Mouse (Mus musculus) adrenal gland, adult 18-20 months (tissue): ENCODE measurements around the gene Numbl. TPM values are rescaled to one million over a fixed set of nuclear protein-coding genes. Genes with fewer than 3 reads are reported as not detected.
"Not testable (repeated sequence)": the region's sequence is repeated elsewhere in the genome, so short reads cannot be mapped to it uniquely, and the experiment has no call there.

Source experiments
- DNase-seq, 2 experiments: peaks; one replicate each; pipeline ENCODE4 v3.0.0; 2021 to 2022; ENCODE audit warnings: low spot score in 2 of 2
- long read RNA-seq, 2 experiments: library from polyadenylated mRNA; stranded (forward); transcript quantifications; one replicate each; pipeline ENCODE4 v2.0.0; 2021
- total RNA-seq, 2 experiments: library from RNA; stranded (reverse); gene quantifications; 1 replicate in 1 of 2; 2 replicates in 1 of 2; pipeline ENCODE4 v1.2.3; 2021

Gene Numbl
- 1 to 10 TPM; 6.8 to 7.7 TPM for total RNA-seq
- long read RNA-seq, experiment 1, partial matches to known transcripts = 0 of 3 reads
- long read RNA-seq, experiment 1, other reads (novel, unspliced or antisense) = 0 of 3 reads
- long read RNA-seq, experiment 2, partial matches to known transcripts = 1 of 2 reads
- long read RNA-seq, experiment 2, other reads (novel, unspliced or antisense) = 0 of 2 reads

- DNase-seq = peak; percentile 88 to 91
These were observed at the start of gene Numbl for GRCm38 (mm10) chr7:27258205-27258899. Numbl (plus strand) TSS chr7:27258433.

- DNase-seq = no peak
These were observed 45.6 kb upstream of the Numbl start for GRCm38 (mm10) chr7:27212626-27213025.

DNA sequence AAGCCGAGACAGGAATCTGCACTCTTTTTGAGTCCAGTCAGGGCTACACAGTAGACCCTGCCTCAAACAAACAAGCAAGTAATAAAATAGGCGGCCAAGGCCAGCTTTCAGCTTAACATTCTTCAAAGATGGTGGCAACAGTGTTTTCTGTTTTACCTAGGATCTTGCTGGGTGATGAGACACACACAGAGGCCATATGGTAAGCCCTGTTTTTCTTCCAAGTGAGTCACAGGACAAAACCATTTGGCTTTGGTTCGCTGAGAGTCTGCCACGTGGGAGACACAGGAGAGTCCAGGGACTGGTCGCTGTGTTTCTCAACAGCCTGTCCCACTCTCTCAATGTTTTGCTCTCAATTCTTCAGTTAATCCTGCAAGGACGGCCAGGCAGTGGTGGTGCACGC is 39.6 kb upstream of the Numbl start:
- no peak for DNase-seq

DNA sequence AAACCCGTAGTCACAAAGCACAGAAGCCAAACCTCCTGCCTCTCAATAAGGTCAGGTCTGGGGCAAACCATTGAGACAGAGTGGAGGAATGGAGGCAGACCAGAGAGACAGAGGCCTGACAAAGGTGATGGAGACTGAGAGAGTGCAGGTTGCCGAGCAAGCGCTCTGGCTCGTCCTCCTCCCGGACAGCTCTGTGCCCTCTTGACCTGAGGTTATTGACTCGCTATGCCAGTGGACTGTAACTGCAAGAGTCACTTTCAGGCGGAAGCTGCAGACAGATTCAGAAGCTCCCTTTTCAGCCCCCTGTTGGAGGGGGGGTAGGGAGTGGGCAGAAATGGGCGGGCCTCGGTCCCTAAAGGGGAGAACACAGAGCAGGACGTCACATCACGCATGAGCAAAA is 38.3 kb upstream of the Numbl start:
- no peak for DNase-seq

DNA sequence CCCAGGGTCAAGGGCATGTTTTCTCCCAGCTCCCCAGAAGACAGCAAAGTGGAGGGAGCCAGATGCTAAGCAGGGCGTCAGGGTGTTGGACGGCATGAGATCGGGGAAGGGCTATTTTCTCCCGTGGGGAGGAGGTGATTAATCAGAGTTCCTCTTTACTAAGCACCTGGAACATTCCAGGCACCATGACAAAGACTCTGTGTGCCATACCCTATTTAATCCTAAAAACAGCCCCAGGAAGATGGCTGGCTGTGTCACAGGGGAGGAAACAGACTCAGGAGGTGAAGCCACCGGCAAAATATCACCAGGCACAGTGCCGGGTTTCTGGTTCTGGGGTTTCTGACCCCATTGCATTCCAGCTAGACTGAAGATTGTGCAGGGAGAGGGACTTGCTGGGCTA is 36.3 kb upstream of the Numbl start:
- no peak for DNase-seq

DNA sequence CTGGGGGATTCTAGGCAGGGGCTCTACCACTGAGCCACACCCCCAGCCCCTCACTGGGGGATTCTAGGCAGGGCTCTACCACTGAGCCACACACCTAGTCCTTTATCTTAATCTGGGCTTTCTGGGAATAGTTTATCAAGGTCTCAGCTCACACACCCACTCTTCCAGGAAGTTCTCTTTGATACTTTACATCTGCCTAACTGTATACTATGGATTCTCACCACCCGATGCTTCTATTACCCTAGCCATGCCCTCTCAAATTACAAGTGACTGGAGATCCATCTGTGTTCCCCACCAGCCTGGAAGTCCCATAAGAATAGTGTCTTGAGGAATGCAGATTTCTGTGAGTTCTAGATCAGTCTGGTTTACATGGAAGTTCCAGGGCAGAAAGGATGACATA is 35.7 kb upstream of the Numbl start:
- no peak for DNase-seq

DNA sequence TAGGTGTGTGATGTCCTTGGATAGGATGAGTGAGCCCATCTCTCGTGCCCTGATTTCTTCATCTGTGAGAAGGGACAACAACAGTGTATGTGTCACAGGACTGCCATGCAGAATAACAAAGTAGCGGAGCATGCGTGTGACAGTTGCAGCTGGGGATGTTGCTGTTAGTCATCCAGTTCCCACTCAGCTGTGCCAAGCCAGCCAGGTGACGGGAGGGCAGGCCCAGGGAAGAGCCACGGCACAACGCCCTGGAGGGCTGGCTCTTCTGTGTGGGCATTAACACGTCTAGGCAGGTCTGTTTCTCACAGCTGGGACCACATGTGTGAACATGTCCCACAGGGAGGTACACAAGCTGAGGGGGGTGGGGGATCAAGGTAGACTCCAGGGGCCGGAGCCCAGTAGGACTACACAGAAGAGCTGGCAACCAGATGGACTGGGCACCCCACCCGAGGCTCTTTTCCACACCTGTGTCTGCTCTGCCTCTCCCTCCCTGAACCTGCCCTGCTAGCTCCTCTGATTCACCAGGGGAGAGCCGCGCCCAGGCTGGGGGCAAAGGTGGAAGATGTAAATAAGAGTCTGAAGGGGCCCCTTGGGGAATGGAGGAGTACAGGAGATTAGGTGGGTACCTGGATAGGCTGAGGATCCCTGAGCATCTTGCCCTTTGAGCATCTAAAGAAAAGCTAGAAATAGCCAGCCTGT is 33.2 kb upstream of the Numbl start:
- DNase-seq = peak; percentile 36 to 49

- no peak for DNase-seq
These were observed 31.0 kb upstream of the Numbl start for GRCm38 (mm10) chr7:27227276-27227675.

DNA sequence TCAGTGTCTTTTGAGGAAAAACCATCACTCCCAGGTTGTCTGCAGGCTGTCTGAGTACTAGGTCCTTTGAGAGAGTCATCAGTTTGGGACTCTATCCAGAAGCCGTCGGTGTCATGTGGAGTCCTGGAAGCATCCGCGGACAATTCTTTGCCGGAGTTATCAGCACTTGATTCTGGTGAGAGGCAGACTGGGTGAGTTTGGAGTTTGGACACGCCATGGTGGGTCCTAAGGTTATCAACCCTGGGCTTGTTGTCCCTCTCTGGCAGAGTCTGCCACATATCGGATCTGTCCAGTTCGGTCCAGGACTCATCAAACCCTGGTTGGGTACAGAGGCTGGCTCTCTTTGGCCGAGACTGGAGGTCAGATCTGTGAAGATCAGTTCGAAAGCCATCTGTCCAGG is 30.6 kb upstream of the Numbl start:
- peak in 1 of 2 experiments; percentile 38 for DNase-seq

DNA sequence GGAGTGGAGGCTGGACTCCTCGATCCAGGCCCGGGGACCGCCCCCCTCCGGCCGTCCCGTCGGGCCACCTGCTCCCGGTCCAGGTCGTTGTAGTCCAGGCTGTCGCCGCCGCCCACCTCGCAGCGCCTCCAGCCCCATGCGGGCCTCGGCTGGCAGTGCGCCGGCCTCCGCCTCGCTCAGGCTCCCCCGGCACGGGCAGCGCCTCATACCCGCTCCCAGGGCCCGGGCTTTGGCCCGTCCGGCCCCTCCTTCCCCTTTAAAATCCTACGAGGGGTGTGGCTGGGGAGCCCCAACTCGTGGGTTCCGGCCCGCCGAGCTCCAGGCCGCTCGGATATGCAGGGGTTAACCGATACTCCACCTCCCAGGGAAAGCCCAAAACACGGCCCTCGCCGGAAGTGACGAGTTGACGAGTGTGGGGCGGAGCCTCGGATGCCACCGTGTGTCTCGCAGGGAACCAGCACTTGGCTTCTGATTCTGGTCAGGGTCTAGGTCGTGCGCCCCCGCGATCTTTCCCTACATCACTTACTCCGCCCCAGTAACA is 29.9 kb upstream of the Numbl start, which contains the start of gene Itpkc:
TSS of gene Itpkc (minus strand) at position 381 of the 541 bp plus-strand sequence.
- DNase-seq = peak; percentile 84 to 86

- no peak for DNase-seq
These were observed 29.4 kb upstream of the Numbl start for GRCm38 (mm10) chr7:27228865-27229264.

DNA sequence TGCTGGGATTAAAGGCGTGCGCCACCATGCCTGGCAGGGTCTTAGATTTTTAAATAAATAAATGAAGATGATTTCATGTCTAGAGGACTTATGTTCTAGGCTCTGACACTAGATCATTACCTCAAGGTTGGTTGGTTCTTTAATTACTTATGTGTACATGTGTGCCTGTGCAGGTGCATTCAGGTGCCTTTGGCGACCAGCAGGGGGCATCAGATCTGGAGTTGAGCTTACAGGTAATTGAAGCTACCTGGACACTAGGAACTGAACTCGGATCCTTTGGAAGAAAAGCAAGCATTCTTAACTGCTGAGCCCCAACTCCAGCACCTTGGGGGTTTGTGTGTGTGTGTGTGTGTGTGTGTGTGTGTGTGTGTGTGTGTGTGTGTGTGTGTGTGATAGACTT is 27.5 kb upstream of the Numbl start:
- DNase-seq = no peak

- DNase-seq = peak; percentile 59 to 76
These were observed 26.4 kb upstream of the Numbl start for GRCm38 (mm10) chr7:27231693-27232331.

DNA sequence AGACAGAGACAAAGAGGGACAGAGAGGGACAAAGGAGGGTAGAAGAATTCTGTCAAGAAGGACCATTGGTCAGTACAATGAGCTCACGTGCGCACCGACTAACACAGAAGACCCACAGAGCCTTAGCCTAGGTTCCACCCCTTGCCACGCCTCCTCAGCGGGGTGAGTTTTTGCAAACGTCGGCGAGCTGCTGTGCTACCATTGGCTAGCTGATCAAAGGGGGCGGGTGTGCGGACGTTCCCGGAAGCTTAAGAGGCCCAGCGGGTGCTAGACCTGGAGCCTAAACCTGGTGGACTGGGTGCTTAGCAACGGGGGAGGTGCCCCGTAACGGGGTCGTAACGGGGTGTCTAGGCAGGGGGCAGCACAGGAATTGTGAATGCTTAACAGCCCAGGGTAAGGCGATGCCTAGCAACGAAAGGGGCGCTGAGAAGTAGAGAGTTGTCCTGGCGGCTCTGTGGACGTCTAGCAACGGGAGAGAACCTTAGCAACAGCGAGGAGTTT is 25.4 kb upstream of the Numbl start, which contains the start of gene Coq8b:
TSS of gene Coq8b (plus strand) at position 243 of the 501 bp plus-strand sequence.
- DNase-seq = peak; percentile 89

GRCm38 (mm10) chr7:27233300-27233699 is 24.9 kb upstream of the Numbl start:
- DNase-seq = no peak

- no peak for DNase-seq
These were observed 22.5 kb upstream of the Numbl start for GRCm38 (mm10) chr7:27235726-27236125.

DNA sequence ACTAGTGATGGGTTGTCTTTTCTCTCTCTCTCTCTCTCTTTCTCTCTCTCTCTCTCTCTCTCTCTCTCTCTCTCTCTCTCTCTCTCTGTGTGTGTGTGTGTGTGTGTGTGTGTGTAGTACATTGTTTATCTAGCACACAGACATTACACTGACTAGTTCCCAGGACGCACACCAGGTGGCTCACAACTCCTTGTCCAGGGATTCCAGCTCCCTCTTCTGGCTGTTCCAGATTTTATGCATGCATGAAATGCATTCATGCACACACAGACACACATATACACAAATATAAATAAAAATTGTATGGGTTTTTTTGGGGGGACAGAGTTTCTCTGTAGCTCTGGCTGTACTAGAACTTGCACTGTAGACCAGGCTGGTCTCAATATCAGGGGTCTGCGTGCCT is 20.7 kb upstream of the Numbl start:
- no peak for DNase-seq

DNA sequence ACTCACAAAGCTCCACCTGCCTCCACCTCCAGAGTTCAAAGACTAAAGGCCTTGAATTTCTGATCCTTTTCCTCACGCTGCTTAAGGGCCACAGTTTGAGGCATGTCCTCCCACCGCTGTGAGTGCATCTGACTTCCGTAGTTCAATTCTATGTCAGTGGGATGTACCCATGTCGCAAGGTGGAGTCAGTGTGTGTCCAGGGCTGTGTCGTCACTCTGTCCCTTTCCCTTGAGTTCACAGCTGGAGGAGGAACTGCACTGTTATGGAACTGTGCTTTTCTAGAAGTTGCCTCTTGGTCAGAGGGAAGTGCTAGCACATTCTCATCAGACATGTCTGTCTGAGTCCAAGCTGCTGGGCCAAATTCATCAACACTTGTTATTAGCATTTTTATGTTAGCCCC is 19.7 kb upstream of the Numbl start:
- no peak for DNase-seq

- DNase-seq = no peak
These were observed 15.0 kb upstream of the Numbl start for GRCm38 (mm10) chr7:27243211-27243610.

DNA sequence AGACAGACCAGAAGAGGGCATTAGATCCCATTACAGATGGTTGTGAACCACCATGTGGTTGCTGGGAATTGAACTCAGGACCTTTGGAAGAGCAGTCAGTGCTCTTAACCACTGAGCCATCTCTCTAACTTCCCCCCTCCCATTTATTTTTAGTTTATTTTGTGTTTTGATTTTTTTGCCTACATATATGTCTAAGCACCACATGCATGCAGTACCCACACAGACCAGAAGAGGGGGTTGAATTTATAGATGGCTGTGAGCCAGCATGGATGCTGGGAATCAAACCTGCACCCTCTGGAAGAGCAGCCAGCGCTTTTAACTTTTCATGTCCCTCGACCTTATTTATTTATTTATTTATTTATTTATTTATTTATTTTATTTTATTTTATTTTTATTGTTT is 14.1 kb upstream of the Numbl start:
- DNase-seq = not testable (repeated sequence)

- DNase-seq = no peak
These were observed 9.1 kb upstream of the Numbl start for GRCm38 (mm10) chr7:27249146-27249545.
